ENCODE assay signal across 9 mouse cellular contexts in the genomic region with DNA sequence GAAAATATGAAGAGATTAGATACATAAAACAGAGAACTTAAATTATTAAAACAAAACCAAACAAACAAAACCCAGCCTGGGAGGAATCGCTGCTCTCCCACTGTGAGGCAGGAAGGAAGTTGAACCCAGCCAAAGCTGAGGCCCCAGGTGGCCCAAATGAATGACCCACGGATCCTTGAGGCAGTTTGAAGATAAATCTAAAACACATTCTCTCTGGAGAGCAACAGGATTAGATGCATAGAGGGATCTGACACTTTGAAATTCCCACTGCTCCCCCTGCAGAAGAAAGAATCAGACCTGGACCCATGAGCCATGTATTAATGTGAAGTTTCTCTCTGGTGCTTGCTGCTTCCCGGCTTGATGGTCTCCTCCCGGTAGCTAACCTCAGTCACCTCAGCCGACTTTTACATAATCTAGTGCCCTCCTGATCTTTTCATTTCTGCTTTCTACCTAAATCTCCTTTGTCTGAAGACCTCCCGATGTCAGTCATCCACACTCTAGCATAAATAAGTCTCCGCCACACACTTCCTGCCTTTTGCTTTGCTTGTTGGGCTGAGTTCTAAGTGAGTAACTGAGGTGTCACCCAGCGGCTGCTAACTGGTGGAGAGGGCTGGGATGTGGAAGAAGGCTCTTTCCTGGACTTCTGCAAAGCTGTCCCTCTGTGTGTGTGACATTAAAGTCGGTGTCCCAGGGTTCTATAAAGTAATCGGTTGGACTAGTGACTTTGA.
DNase-seq lines count a peak whose midpoint lies in the region; ATAC-seq and TF ChIP-seq lines count a peak whose summit lies in the region.
"Had no signal": no experiment of that assay in that cellular context is flagged by ENCODE, and none has a peak within 500 bp of the region (broad histone marks: within the 10 kb centered on the region; RNA-seq: fewer than 3 reads in every experiment).

No protein-coding gene starts in this region.

- TF ChIP-seq CTCF in heart, adult 2 months (IDR thresholded peaks at IDR 0.05) = 0 out of 2 replicates have a peak, but pooled peaks have one; percentile 9

- 32% methylated on average over 10 of the region's 10 CpGs for WGBS in heart, adult 2 months
- WGBS in midbrain, embryonic 10.5 days = 21% methylated on average over 10 of the region's 10 CpGs
- WGBS in midbrain, embryonic 13.5 days = 23% methylated on average over 10 of the region's 10 CpGs
- 28% methylated on average over 10 of the region's 10 CpGs for WGBS in heart, embryonic 15.5 days

- H3K4me2 ChIP-seq in midbrain, embryonic 13.5 days (replicated peaks) = no peak overlapping the region
- peak overlapping the region; percentile 5; the same call in 1 of the 2 replicates for H3K4me2 ChIP-seq in heart, embryonic 15.5 days

- no peak for ATAC-seq in midbrain, embryonic 13.5 days
- ATAC-seq in heart, embryonic 15.5 days (replicated peaks; ENCODE audit: insufficient number of reproducible peaks, insufficient read depth, low FRiP score, low read depth) = no peak

- intact Hi-C loops in heart, adult 2 months (cut with DNase I) = loop anchor here (2.0 to 5.0 kb wide), 3 partner anchors 35 to 92 kb away; no protein-coding TSS in a partner anchor

- H3K9me3 ChIP-seq in midbrain, embryonic 10.5 days (replicated peaks) = no peaks in the 10 kb centered on the region
- no peaks in the 10 kb centered on the region for H3K9me3 ChIP-seq in midbrain, embryonic 13.5 days
- no peaks in the 10 kb centered on the region for H3K9me3 ChIP-seq in heart, embryonic 15.5 days (replicated peaks)

- H3K4me3 ChIP-seq in heart, adult 2 months = no peak overlapping the region
- 0 out of 2 replicates have a peak overlapping the region, but pooled peaks have one; percentile 1 for H3K4me3 ChIP-seq in midbrain, embryonic 10.5 days
- H3K4me3 ChIP-seq in midbrain, embryonic 13.5 days (replicated peaks) = no peak overlapping the region
- H3K4me3 ChIP-seq in heart, embryonic 15.5 days = no peak overlapping the region

- no peaks in the 10 kb centered on the region for H3K27me3 ChIP-seq in heart, adult 2 months (ENCODE audit: control insufficient read depth, insufficient read depth, low read length)
- 0 out of 2 replicates have a peak, but pooled peaks cover 9% of the 10 kb centered on the region for H3K27me3 ChIP-seq in midbrain, embryonic 10.5 days (ENCODE audit: low read depth, poor library complexity, severe bottlenecking)
- peaks cover 4% of the 10 kb centered on the region; the same call in 1 of the 2 replicates for H3K27me3 ChIP-seq in midbrain, embryonic 13.5 days
- H3K27me3 ChIP-seq in heart, embryonic 15.5 days = no peaks in the 10 kb centered on the region

- 0 out of 2 replicates have a peak, but pooled peaks have one; percentile 17 for TF ChIP-seq EP300 in heart, adult 2 months (IDR thresholded peaks at IDR 0.05; ENCODE audit: insufficient read depth, low read depth, low read length)

- H3K4me1 ChIP-seq in heart, adult 2 months (ENCODE audit: control insufficient read depth, insufficient read depth, low read length) = peaks cover 21% of the 10 kb centered on the region
- peaks cover 52% of the 10 kb centered on the region for H3K4me1 ChIP-seq in midbrain, embryonic 10.5 days
- peaks cover 22% of the 10 kb centered on the region for H3K4me1 ChIP-seq in midbrain, embryonic 13.5 days (replicated peaks)
- H3K4me1 ChIP-seq in heart, embryonic 15.5 days (replicated peaks) = peaks cover 24% of the 10 kb centered on the region

- peak overlapping the region; percentile 24; the same call in 1 of the 2 replicates for H3K9ac ChIP-seq in heart, adult 2 months (ENCODE audit: low read depth, low read length)
- H3K9ac ChIP-seq in midbrain, embryonic 13.5 days (replicated peaks) = no peak overlapping the region
- H3K9ac ChIP-seq in heart, embryonic 15.5 days = no peak overlapping the region

- H3K27ac ChIP-seq in heart, adult 2 months = peak overlapping the region; percentile 61
- H3K27ac ChIP-seq in midbrain, embryonic 10.5 days (replicated peaks) = peak overlapping the region; percentile 76
- H3K27ac ChIP-seq in midbrain, embryonic 13.5 days = no peak overlapping the region
- peak overlapping the region; percentile 49 for H3K27ac ChIP-seq in heart, embryonic 15.5 days

- DNase-seq in heart, adult 2 months = no peak
- DNase-seq in heart, postnatal 4 days = no peak
- DNase-seq in midbrain, embryonic 10.5 days (ENCODE audit: low spot score) = peak; percentile 33
- DNase-seq in naive thymus-derived CD4-positive, alpha-beta T cell, adult 2 months (ENCODE audit: low read depth) = peak; percentile 67
- no peak for DNase-seq in adrenal gland, postnatal 25 days
- DNase-seq in adrenal gland, postnatal 14 days = no peak
- DNase-seq: adrenal gland, adult 2 months had no signal

- H3K36me3 ChIP-seq in heart, adult 2 months (ENCODE audit: control insufficient read depth, insufficient read depth, low read length) = no peaks in the 10 kb centered on the region
- H3K36me3 ChIP-seq in midbrain, embryonic 10.5 days = no peaks in the 10 kb centered on the region
- H3K36me3 ChIP-seq in midbrain, embryonic 13.5 days = no peaks in the 10 kb centered on the region
- no peaks in the 10 kb centered on the region for H3K36me3 ChIP-seq in heart, embryonic 15.5 days

- TF ChIP-seq POLR2A in heart, adult 2 months (IDR thresholded peaks at IDR 0.05; ENCODE audit: insufficient read depth, low read depth, low read length) = no peak

- no peaks in the 10 kb centered on the region for H3K79me2 ChIP-seq in heart, adult 2 months (replicated peaks; ENCODE audit: control insufficient read depth, insufficient read depth, low read length)

Comparison
In these comparisons a context has a peak if more than half of its experiments do, and no peak if none do; other contexts are left out.
1. DNase-seq: peak in midbrain, embryonic 10.5 days (single experiment) and naive thymus-derived CD4-positive, alpha-beta T cell, adult 2 months (single experiment); none in heart, adult 2 months (0 of 2), heart, postnatal 4 days (single experiment), adrenal gland, postnatal 25 days (single experiment) and adrenal gland, postnatal 14 days (single experiment).